Mouse (Mus musculus): ENCODE measurements around the gene Myo1e. TPM values are rescaled to one million over a fixed set of nuclear protein-coding genes. Genes with fewer than 3 reads are reported as not detected.

Gene Myo1e
- total and polyA plus RNA-seq, 3 experiments = 82.3 to 186 (median 98.7) TPM

DNA sequence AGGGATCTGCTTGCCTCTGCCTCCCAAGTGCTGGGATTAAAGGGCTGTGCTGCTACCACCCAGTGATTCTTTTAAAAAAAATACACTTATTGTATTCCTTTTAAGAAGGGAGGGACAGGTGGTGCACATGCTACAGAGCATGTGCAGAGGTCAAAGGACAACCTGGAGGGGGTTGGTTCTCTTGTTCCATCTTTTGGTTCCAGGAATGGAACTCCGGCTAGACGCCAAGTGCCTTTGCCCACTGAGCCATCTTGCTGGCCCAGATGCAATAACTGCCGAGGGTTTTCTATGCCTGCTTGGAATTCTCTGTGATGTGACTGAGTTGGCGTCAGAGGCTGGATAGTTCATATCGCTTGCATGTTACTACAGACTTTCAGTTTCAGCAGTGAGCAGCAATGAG is 58.4 kb downstream of the Myo1e start:
- in situ Hi-C loops (cut with MboI; ENCODE audit: low pct_ligation_motif_present, low pct_unique_long_range_greater_than_20kb, low sequenced_read_pairs) (no loop called here), dilution Hi-C loops (cut with MboI; ENCODE audit: extremely low pct_ligation_motif_present, extremely low pct_unique_long_range_greater_than_20kb, low sequenced_read_pairs) (no loop called here)
- DNase-seq (ENCODE audit: extremely low read depth) = no peak
- Histone ChIP-seq H3K27ac (ENCODE audit: insufficient read depth, low read depth) (no peak overlapping the region), H3K4me2 (ENCODE audit: insufficient read depth, low read depth, poor library complexity, severe bottlenecking) (peak overlapping the region; percentile 62), H3K9me3 (replicated peaks; ENCODE audit: low read length) (no peaks in the 10 kb centered on the region), H3K79me2 (replicated peaks; ENCODE audit: control insufficient read depth, extremely low read depth, insufficient read depth, poor library complexity, severe bottlenecking) (peaks cover 26% of the 10 kb centered on the region), H3K4me1 (ENCODE audit: control insufficient read depth in 1 of 2, insufficient read depth in 2 of 2) (peaks cover 19 to 79% of the 10 kb centered on the region in 2 experiments), H3K36me3 (replicated peaks in 1 of 2; ENCODE audit: control insufficient read depth in 1 of 2, insufficient read depth in 1 of 2, low read length in 1 of 2) (peaks cover 10 to 73% of the 10 kb centered on the region in 2 experiments), H3K4me3 (replicated peaks in 1 of 3; ENCODE audit: low read depth in 2 of 3, low read length in 2 of 3, poor library complexity in 1 of 3) (no peak overlapping the region), H3K27me3 (replicated peaks) (no peaks in the 10 kb centered on the region), H3K9ac (ENCODE audit: insufficient read depth, low read depth) (no peak overlapping the region)
- TF ChIP-seq MAZ (IDR thresholded peaks at IDR 0.05; ENCODE audit: low read depth, low read length) = no peak
- no peak for TF ChIP-seq UBTF (IDR thresholded peaks at IDR 0.05; ENCODE audit: low read depth, low read length)
- TF ChIP-seq POLR2A (IDR thresholded peaks at IDR 0.05; ENCODE audit: low read depth, low read length) = no peak
- peak; percentile 52 for TF ChIP-seq NRF1 (IDR thresholded peaks at IDR 0.05; ENCODE audit: low read depth, low read length)
- TF ChIP-seq SIN3A (IDR thresholded peaks at IDR 0.05; ENCODE audit: low read length) = no peak
- no peak for TF ChIP-seq RCOR1 (conservative IDR thresholded peaks at IDR 0.05; ENCODE audit: low read depth, low read length)
- no peak for TF ChIP-seq E2F4 (IDR thresholded peaks at IDR 0.05; ENCODE audit: insufficient replicate concordance, low read depth, low read length)
- no peak for TF ChIP-seq USF2 (conservative IDR thresholded peaks at IDR 0.05; ENCODE audit: low read depth, low read length)
- TF ChIP-seq ZC3H11A (IDR thresholded peaks at IDR 0.05; ENCODE audit: low read depth, low read length) = no peak
- no peak for TF ChIP-seq CTCF (conservative IDR thresholded peaks at IDR 0.05 in 1 of 2, IDR thresholded peaks at IDR 0.05 in 1 of 2; ENCODE audit: low read depth in 2 of 2, low read length in 2 of 2)
- TF ChIP-seq ZKSCAN1 (IDR thresholded peaks at IDR 0.05; ENCODE audit: borderline replicate concordance, low read depth, low read length) = no peak
- TF ChIP-seq BHLHE40 (IDR thresholded peaks at IDR 0.05; ENCODE audit: low read depth, low read length) = peak; percentile 36; the same call in 1 of the 2 replicates
- no peak for TF ChIP-seq JUN (IDR thresholded peaks at IDR 0.05; ENCODE audit: insufficient read depth, low read depth, low read length)
- TF ChIP-seq IRF4 (IDR thresholded peaks at IDR 0.05; ENCODE audit: low read depth, low read length) = no peak
- TF ChIP-seq CHD2 (IDR thresholded peaks at IDR 0.05; ENCODE audit: low read length) = no peak
- no peak for TF ChIP-seq EP300 (IDR thresholded peaks at IDR 0.05; ENCODE audit: low read length)
- no peak for TF ChIP-seq GABPA (IDR thresholded peaks at IDR 0.05; ENCODE audit: insufficient replicate concordance, low read depth, low read length)
- TF ChIP-seq HCFC1 (IDR thresholded peaks at IDR 0.05; ENCODE audit: low read depth, low read length) = no peak

DNA sequence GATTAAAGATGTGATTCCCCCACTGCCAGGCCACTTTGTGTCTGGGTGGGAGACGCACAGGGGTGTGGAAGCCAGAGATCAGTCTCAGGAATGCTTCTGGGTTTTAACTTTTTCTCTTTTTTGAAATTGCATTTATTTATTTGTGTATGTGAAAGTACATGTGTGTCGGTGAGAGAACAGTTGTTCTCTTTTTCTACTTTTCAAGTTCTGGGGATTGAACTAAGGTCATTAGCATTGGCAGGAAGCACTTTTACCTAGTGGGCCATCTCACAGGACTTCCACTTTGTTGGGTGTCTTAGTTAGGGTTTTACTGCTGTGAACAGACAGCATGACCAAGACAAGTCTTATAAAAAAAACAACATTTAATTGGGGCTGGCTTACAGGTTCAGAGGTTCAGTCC is 59.0 kb downstream of the Myo1e start:
- Histone ChIP-seq H3K79me2 (replicated peaks; ENCODE audit: control insufficient read depth, extremely low read depth, insufficient read depth, poor library complexity, severe bottlenecking) (peaks cover 28% of the 10 kb centered on the region), H3K4me1 (ENCODE audit: control insufficient read depth in 1 of 2, insufficient read depth in 2 of 2) (peaks cover 16 to 77% of the 10 kb centered on the region in 2 experiments), H3K27me3 (replicated peaks) (no peaks in the 10 kb centered on the region), H3K4me3 (replicated peaks in 1 of 3; ENCODE audit: low read depth in 2 of 3, low read length in 2 of 3, poor library complexity in 1 of 3) (no peak overlapping the region), H3K36me3 (replicated peaks in 1 of 2; ENCODE audit: control insufficient read depth in 1 of 2, insufficient read depth in 1 of 2, low read length in 1 of 2) (peaks cover 10 to 79% of the 10 kb centered on the region in 2 experiments), H3K4me2 (ENCODE audit: insufficient read depth, low read depth, poor library complexity, severe bottlenecking) (peak overlapping the region; percentile 62; the same call in 1 of the 2 replicates), H3K9ac (ENCODE audit: insufficient read depth, low read depth) (no peak overlapping the region), H3K9me3 (replicated peaks; ENCODE audit: low read length) (no peaks in the 10 kb centered on the region), H3K27ac (ENCODE audit: insufficient read depth, low read depth) (no peak overlapping the region)
- no peak for DNase-seq (ENCODE audit: extremely low read depth)
- no peak for TF ChIP-seq ZNF384 (IDR thresholded peaks at IDR 0.05; ENCODE audit: low read depth, low read length)
- no peak for TF ChIP-seq MXI1 (IDR thresholded peaks at IDR 0.05; ENCODE audit: low read depth, low read length)
- TF ChIP-seq NRF1 (IDR thresholded peaks at IDR 0.05; ENCODE audit: low read depth, low read length) = no peak
- TF ChIP-seq E2F4 (IDR thresholded peaks at IDR 0.05; ENCODE audit: insufficient replicate concordance, low read depth, low read length) = no peak
- TF ChIP-seq SIN3A (IDR thresholded peaks at IDR 0.05; ENCODE audit: low read length) = no peak
- TF ChIP-seq CTCF (conservative IDR thresholded peaks at IDR 0.05 in 1 of 2, IDR thresholded peaks at IDR 0.05 in 1 of 2; ENCODE audit: low read depth in 2 of 2, low read length in 2 of 2) = no peak
- TF ChIP-seq TBP (conservative IDR thresholded peaks at IDR 0.05; ENCODE audit: low read depth, low read length) = no peak
- TF ChIP-seq CHD2 (IDR thresholded peaks at IDR 0.05; ENCODE audit: low read length) = no peak
- TF ChIP-seq MAFK (IDR thresholded peaks at IDR 0.05; ENCODE audit: insufficient replicate concordance, low read length) = no peak
- in situ Hi-C loops (cut with MboI; ENCODE audit: low pct_ligation_motif_present, low pct_unique_long_range_greater_than_20kb, low sequenced_read_pairs) (no loop called here), dilution Hi-C loops (cut with MboI; ENCODE audit: extremely low pct_ligation_motif_present, extremely low pct_unique_long_range_greater_than_20kb, low sequenced_read_pairs) (no loop called here)
